Mouse (Mus musculus) cortical plate, adult 2 months (tissue): ENCODE measurements around the gene Nudt4.

Experiments used
- CTCF ChIP-seq: fragments of 200-500 bp; IDR thresholded peaks from 2 replicates; pipeline ENCODE4 v1.5.1; 2011; ENCODE audit warnings: mild to moderate bottlenecking, control low read depth, low read length; ENCODE audit not compliant: insufficient read depth; ENCODE audit errors: extremely low read depth
- POLR2A ChIP-seq: fragments of 200-500 bp; IDR thresholded peaks from 2 replicates; pipeline ENCODE4 v1.6.1; 2011; ENCODE audit warnings: mild to moderate bottlenecking, low read length, control low read depth; ENCODE audit not compliant: insufficient read depth; ENCODE audit errors: extremely low read depth

DNA sequence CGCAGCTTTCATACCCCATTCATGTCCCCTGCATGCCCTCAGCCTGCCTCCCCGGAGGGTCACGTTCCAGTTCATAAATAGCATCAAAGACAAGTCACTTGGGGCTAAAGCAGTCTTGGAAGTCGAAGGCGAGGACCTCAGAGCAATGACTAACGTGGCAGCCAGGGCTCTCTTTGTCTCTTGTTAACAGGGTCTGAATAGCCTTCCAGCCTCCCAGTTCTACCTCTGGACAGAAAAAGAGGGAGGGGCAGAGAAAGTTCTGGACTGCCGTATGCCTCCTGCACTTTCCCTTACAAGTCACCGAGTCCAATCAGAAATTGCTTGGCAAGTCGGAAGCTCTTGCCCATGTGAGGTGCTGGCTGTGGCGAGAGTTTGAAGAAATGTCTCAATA, 47.4 kb upstream of the Nudt4 start:
- TF ChIP-seq CTCF: no peak
- no peak for TF ChIP-seq POLR2A
